Mouse (Mus musculus) stomach, postnatal 0 days (tissue): ENCODE results near the gene 9430097D07Rik.
A peak's percentile ranks its signal among the peaks of the same experiment; 100 is the strongest.

Experiments used
- CTCF ChIP-seq: IDR thresholded peaks from 2 replicates; pipeline ENCODE4 v1.5.1; 2016; ENCODE audit warnings: antibody characterized with exemption, low read depth, mild to moderate bottlenecking, moderate library complexity
- EP300 ChIP-seq: optimal IDR thresholded peaks from 2 replicates; pipeline ENCODE3; 2016; ENCODE audit warnings: antibody characterized with exemption

GRCm38 (mm10) chr2:32606161-32607142 is 31.0 kb upstream of the 9430097D07Rik start:
- TF ChIP-seq CTCF: peak; percentile 79
- no peak for TF ChIP-seq EP300
